Mouse (Mus musculus): Measurements from ENCODE around the gene Yod1.

Yod1 gene

GRCm38 (mm10) chr1:130769925-130770324 lies 52.8 kb downstream of the Yod1 start:
- DNase-seq (ENCODE audit: extremely low read depth, low read depth) = no peak

GRCm38 (mm10) chr1:130770487-130770886 lies 53.4 kb downstream of the Yod1 start:
- no peak for DNase-seq (ENCODE audit: extremely low read depth, low read depth)

GRCm38 (mm10) chr1:130770981-130771494 lies 53.9 kb downstream of the Yod1 start:
- no peak for DNase-seq (ENCODE audit: extremely low read depth, low read depth)

All from MEL-GATA-1-ER (cell line).